Mouse (Mus musculus) olfactory bulb, adult 2 months (tissue): ENCODE data around the gene Tead3. TPM values are rescaled to one million over a fixed set of nuclear protein-coding genes. Genes with fewer than 3 reads are reported as not detected.

ENCODE experiments used
- H3K27ac ChIP-seq: fragments of 200-500 bp; 2 replicates; pipeline ENCODE4 v1.5.1; 2012; ENCODE audit warnings: low read depth, low read length; ENCODE audit not compliant: insufficient read depth
- H3K4me1 ChIP-seq: fragments of 200-500 bp; 2 replicates; pipeline ENCODE4 v1.6.1; 2012; ENCODE audit warnings: low read length; ENCODE audit not compliant: control insufficient read depth, insufficient read depth
- H3K4me3 ChIP-seq: fragments of 200-500 bp; 2 replicates; pipeline ENCODE4 v1.5.1; 2012; ENCODE audit warnings: mild to moderate bottlenecking, low read depth, low read length, moderate library complexity; ENCODE audit not compliant: insufficient read depth
- CTCF ChIP-seq: fragments of 200-500 bp; IDR thresholded peaks from 2 replicates; pipeline ENCODE4 v1.5.1; 2012; ENCODE audit warnings: low read depth, mild to moderate bottlenecking, low read length, moderate library complexity; ENCODE audit not compliant: insufficient read depth
- POLR2A ChIP-seq: fragments of 200-500 bp; IDR thresholded peaks from 2 replicates; pipeline ENCODE4 v1.6.1; 2012; ENCODE audit warnings: mild to moderate bottlenecking, low read depth, low read length, moderate library complexity; ENCODE audit not compliant: insufficient read depth
- WGBS: fragments of 180-500 bp; shearing (Covaris S2); methylation state at CpG from one replicate; pipeline ENCODE4 v1.1.7; 2018; 5-methylcytosine and 5-hydroxymethylcytosine counted together
- polyA plus RNA-seq: library from polyadenylated mRNA; stranded (reverse); fragments of >200 nt; gene quantifications from 2 replicates; pipeline ENCODE4 v1.2.4, GENCODE M21; 2012; ENCODE audit warnings: low replicate concordance; ENCODE audit not compliant: missing spikeins, insufficient read depth, insufficient read length

Gene Tead3
- polyA plus RNA-seq, 1 experiment: not detected

- H3K4me3 ChIP-seq: peak overlapping the region; percentile 42
- H3K27ac ChIP-seq: no peak overlapping the region
- no peak for TF ChIP-seq POLR2A
- no peak for TF ChIP-seq CTCF
- H3K4me1 ChIP-seq: peaks cover 11% of the 10 kb centered on the region
- WGBS: 48% methylated on average over 13 of the region's 13 CpGs
Observed at GRCm38 (mm10) chr17:28349264-28349880, 1.2 kb downstream of the Tead3 start.

- H3K4me3 ChIP-seq: no peak overlapping the region
- TF ChIP-seq POLR2A (no peak), CTCF (no peak)
- no peak overlapping the region for H3K27ac ChIP-seq
- 77% methylated on average over 6 of the region's 6 CpGs for WGBS
- H3K4me1 ChIP-seq: peaks cover 11% of the 10 kb centered on the region
Observed at GRCm38 (mm10) chr17:28348211-28348610, 2.4 kb downstream of the Tead3 start.

GRCm38 (mm10) chr17:28347327-28347726, 3.3 kb downstream of the Tead3 start:
- Histone ChIP-seq H3K27ac (no peak overlapping the region), H3K4me1 (peaks cover 11% of the 10 kb centered on the region), H3K4me3 (no peak overlapping the region)
- 91% methylated on average over 10 of the region's 10 CpGs for WGBS
- TF ChIP-seq POLR2A: no peak
- TF ChIP-seq CTCF: no peak

- Histone ChIP-seq H3K27ac (no peak overlapping the region), H3K4me1 (peaks cover 8% of the 10 kb centered on the region), H3K4me3 (no peak overlapping the region)
- 46% methylated on average over 10 of the region's 10 CpGs for WGBS
- TF ChIP-seq CTCF (no peak), POLR2A (no peak)
Observed at GRCm38 (mm10) chr17:28345882-28346281, 4.7 kb downstream of the Tead3 start.

GRCm38 (mm10) chr17:28345271-28345721, 5.3 kb downstream of the Tead3 start:
- TF ChIP-seq POLR2A: no peak
- WGBS: 42% methylated on average over 8 of the region's 8 CpGs
- no peak overlapping the region for H3K4me3 ChIP-seq
- no peak overlapping the region for H3K27ac ChIP-seq
- H3K4me1 ChIP-seq: peaks cover 11% of the 10 kb centered on the region

- TF ChIP-seq POLR2A (no peak), CTCF (no peak)
- 93% methylated on average over 3 of the region's 3 CpGs for WGBS
- H3K27ac ChIP-seq: no peak overlapping the region
- peaks cover 11% of the 10 kb centered on the region for H3K4me1 ChIP-seq
- H3K4me3 ChIP-seq: no peak overlapping the region
Observed at GRCm38 (mm10) chr17:28344670-28345069, 5.9 kb downstream of the Tead3 start.

GRCm38 (mm10) chr17:28344050-28344607, 6.5 kb downstream of the Tead3 start:
- Histone ChIP-seq H3K4me3 (no peak overlapping the region), H3K27ac (no peak overlapping the region), H3K4me1 (peaks cover 11% of the 10 kb centered on the region)
- TF ChIP-seq POLR2A (no peak), CTCF (no peak)
- WGBS: 52% methylated on average over 4 of the region's 4 CpGs

- TF ChIP-seq CTCF (no peak), POLR2A (no peak)
- 18% methylated on average over 26 of the region's 26 CpGs for WGBS
- Histone ChIP-seq H3K4me1 (peaks cover 14% of the 10 kb centered on the region), H3K4me3 (no peak overlapping the region), H3K27ac (no peak overlapping the region)
Observed at GRCm38 (mm10) chr17:28341091-28341490, 9.5 kb downstream of the Tead3 start.

- peaks cover 14% of the 10 kb centered on the region for H3K4me1 ChIP-seq
- no peak overlapping the region for H3K27ac ChIP-seq
- WGBS: 60% methylated on average over 7 of the region's 7 CpGs
- TF ChIP-seq POLR2A: no peak
- no peak for TF ChIP-seq CTCF
- no peak overlapping the region for H3K4me3 ChIP-seq
Observed at GRCm38 (mm10) chr17:28340578-28340977, 10.0 kb downstream of the Tead3 start.
